Mouse (Mus musculus) urinary bladder, postnatal 14 days (tissue): Measurements from ENCODE around the gene Dda1.
A peak's percentile ranks its signal among the peaks of the same experiment; 100 is the strongest.
"Not testable (repeated sequence)": the region's sequence is repeated elsewhere in the genome, so short reads cannot be mapped to it uniquely, and the experiment has no call there.

ENCODE experiments used
- DNase-seq: peaks from one replicate; pipeline ENCODE4 v3.0.0; 2021; ENCODE audit warnings: low spot score

Dda1 gene

GRCm38 (mm10) chr8:71468916-71469315 is at the start of gene Dda1:
TSS of gene Dda1 (plus strand) at chr8:71469199.
- DNase-seq, result peak; percentile 98

GRCm38 (mm10) chr8:71422121-71422520 is 46.9 kb upstream of the Dda1 start:
- DNase-seq, result no peak

- DNase-seq, result not testable (repeated sequence)
Measured at GRCm38 (mm10) chr8:71432935-71433334, 36.1 kb upstream of the Dda1 start.

- no peak for DNase-seq
Measured at GRCm38 (mm10) chr8:71437041-71437440, 32.0 kb upstream of the Dda1 start.

DNA sequence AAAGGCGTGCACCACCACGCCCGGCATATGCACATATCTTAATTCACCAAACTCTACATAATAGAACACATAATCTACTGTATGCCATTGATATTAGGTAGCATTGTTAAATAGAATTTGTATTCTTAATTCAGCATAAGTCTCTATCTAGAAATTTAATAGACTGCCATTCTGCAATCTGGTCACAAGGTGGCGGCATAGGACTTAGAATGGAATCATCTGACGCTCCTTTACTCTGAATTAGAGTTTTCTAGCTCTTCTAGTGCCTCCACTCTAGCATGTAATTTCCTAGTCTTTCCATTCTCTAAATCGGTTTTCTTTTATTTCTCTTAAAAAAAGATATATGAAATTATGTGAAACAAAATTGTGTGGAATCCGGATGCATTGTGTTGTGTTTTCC is 27.6 kb upstream of the Dda1 start:
- DNase-seq, result peak; percentile 45

DNA sequence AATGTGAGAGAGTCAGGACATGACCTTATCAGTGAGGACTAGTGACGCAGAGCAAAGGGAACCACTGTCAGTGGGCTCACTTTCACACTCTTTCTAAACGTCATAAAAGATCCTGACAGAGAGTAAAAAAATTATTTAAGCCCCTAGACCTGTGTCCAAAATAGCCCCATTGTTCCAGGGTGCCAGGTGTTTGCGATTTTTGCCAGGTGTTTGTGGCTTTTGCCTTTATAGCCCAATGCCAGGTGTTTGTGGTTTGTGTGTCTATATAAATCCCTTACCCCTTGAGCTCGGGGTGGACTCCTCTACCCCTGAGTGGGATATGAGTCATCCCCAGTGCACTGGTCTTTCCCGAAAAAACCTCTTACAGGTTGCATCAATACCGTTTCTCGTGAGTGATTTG is 23.9 kb upstream of the Dda1 start:
- no peak for DNase-seq

DNA sequence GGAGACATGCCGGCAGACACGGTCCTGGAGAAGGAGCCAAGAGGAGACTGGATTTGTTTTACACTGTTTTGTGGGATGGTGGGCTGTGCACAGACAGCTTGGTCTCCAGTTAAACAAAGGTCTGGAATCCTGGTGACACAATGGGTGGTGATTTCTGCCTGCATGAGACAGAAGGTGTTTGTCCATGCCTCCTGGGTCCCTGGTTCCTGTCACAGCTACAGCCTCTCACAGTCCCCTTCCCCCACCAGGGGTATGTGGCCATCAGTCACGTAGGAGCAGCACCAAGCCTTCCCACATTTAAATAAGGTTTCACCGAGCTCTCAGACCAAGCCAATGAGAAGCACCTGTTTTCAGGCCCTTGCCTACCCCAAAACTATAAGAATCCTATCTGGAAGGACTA is 17.7 kb upstream of the Dda1 start:
- no peak for DNase-seq

DNA sequence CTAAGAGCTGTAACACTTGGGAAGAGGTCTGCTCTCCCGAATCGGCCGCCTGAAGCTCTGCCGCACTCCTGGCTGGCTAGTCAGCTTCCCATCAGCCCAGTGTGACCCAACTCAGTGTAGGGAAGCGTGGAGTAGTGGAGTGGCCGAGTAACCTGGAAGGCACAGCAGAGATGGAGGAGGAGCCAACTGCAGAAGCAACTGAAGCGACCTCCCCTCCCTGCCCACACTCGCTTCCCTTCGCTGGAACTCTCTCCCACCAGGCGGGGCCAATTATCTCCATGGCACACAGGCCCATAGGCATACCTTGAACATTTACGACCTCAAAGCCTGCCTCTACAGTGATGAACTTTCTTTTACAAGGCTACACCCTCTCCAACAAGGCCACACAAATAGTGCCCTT is 17.2 kb upstream of the Dda1 start:
- no peak for DNase-seq

DNA sequence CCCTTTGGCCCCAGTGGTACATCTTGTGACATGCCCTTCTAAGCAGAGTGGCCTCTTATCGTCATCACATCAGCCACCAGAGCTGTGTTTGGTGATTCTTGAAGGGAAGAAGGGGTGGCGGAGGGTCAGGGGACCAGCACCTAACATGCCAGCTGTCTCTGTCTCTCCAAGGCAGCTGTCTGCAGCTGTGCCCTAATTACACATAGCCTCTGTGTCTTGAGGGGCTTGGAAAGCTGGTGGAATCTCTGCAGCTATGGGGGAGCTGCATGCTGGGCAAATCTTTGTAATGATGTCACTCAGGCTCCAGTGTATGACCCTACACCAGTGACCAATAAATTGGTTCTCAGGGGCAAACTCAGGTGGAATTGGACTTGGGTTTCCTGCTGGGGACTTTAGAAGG is 16.3 kb upstream of the Dda1 start:
- DNase-seq, result no peak

GRCm38 (mm10) chr8:71454668-71455067 is 14.3 kb upstream of the Dda1 start:
- DNase-seq, result no peak

- DNase-seq, result no peak
Measured at GRCm38 (mm10) chr8:71456906-71457305, 12.1 kb upstream of the Dda1 start.

DNA sequence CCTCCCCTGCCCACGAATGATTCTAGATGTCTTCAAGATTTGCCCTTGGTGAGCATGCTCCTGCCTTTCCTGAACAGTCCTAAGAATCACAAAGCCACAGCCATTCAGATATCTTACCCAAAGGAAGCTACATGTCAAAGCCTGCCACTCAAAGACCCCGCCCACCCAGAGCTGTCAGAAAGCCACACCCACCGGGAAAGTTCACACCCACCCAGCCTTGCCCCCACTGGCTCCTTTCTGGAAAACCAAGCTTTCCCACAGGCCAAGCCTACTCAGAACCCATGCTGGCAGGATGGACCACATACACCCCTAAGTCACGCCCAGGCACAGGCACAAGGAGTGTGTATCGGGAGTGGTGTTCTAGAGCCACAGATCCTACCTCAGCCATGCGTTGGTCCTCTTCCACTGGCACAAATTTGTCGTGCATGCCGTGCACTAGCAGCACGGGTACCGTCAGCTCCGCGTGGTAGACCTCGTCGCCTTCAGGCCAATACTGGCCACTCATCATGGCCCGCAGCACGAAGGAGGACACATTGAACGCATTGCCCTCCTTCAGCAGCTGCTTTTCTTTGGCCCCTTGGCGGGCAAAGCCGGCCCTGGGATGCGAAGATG is 11.2 kb upstream of the Dda1 start:
- DNase-seq, result no peak

- no peak for DNase-seq
Measured at GRCm38 (mm10) chr8:71460716-71461115, 8.3 kb upstream of the Dda1 start.

GRCm38 (mm10) chr8:71461152-71461840 is 7.7 kb upstream of the Dda1 start:
- DNase-seq, result no peak

GRCm38 (mm10) chr8:71462191-71462590 is 6.8 kb upstream of the Dda1 start:
- no peak for DNase-seq

DNA sequence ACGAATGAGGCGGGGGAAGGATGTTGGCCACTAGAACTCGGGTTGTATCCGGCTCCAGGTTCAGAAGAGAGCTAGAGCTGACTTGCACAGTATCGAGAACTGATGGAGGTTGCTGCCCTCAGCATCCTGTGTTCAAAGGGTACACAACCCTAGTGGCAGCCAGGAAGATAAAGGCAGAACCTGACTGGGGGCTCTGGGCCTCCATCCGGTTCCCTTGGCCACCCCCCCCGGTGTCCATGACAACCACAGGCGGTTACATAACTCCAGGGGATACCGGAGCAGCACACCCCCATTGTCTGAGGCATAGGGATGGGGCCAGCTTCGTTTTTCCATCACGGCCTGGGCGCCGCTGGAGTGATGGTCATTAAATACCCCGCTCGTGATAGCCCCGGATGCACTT is 6.2 kb upstream of the Dda1 start:
- no peak for DNase-seq

DNA sequence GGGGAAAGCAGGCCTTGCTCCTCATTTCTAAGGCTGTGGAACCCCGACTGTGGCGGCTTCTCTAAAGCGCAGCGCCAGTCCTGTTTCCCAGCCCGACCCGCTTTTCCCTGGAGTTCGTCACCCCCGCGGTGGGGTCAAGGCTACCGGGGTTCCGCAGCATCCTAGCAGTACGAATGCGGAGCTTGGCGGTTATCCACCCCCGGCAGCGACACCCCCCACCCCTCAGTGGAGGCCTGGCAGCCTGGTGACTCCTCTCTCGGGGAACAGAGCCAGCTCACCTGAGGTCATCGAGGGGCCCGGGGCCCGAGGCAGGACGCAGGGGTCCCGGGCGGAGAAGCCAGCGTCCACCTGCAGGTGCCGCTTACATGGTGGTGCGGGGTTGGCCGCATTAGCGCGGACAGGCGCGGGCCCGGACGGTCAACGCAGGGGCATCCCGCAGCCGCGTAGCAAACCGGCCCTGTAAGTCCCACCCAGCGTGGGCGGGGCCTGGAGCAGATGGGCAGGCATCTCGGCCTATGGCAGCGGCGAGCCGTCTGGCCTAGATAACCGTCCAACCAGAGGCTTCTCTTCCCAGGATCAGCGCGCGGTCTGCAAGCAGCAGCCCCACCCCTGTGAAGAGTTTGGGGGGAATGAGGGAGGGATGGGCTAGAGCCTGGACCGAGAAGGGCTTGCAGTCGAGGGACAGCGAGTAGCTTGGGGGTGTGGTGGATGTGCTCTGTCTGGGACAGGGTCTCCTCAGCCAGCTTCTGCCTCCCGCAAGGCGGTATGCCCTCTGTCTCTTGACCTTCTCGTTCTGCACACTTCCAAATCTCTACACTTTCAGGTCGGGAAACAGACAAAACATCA is 5.6 kb upstream of the Dda1 start, which contains the start of gene Abhd8:
Abhd8 (minus strand) TSS at position 468 of the 846 bp plus-strand sequence.
- peak; percentile 97 for DNase-seq

- DNase-seq, result peak; percentile 97
Measured at GRCm38 (mm10) chr8:71464513-71465500, 4.2 kb upstream of the Dda1 start, which contains the start of gene Mrpl34. TSS of gene Mrpl34 (plus strand) at chr8:71464959.

DNA sequence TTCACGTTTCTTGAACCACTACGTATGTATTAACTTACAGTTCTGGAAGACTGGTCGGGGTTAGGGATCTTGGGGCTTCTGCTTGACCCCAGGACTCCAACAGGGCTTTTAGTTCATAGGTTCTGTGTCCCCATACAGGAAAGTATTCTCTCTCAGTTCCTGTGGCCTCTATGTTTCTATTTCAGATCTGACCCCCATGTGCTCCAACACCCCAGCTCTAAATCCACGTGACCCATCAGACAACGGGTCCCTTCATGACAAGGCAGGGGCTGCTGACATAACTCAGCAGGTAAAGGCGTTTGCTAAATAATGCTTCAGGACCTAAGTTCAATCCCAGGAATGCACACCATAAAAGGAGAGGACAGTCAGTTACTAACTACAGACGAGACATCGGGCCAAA is 3.3 kb upstream of the Dda1 start:
- no peak for DNase-seq

GRCm38 (mm10) chr8:71466198-71466597 is 2.8 kb upstream of the Dda1 start:
- DNase-seq, result no peak

- no peak for DNase-seq
Measured at GRCm38 (mm10) chr8:71467201-71467600, 1.8 kb upstream of the Dda1 start.

DNA sequence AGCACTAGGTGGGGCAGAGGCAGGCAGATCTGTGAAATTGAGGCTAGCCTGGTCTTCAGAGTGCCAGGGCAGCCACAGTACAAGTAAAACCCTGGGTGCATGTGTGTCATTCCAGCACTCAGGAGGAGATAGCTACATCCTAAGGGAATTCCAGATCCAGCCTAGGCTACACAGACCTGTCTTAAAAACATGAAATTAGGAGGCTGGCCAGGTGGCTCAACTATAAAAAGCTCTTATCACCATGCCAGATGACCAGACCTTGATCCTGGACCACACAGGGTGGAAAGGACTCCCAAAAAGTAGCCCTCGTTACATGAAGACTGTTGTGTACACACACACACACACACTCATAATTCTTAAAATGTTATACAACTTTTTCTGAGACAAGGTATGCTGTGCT is 998 bp upstream of the Dda1 start:
- DNase-seq, result no peak
